Mouse (Mus musculus) limb, embryonic 10.5 days (tissue): Measurements from ENCODE around the gene Palm. TPM values are rescaled to one million over a fixed set of nuclear protein-coding genes. Genes with fewer than 3 reads are reported as not detected.
A peak's percentile ranks its signal among the peaks of the same experiment; 100 is the strongest.
"Not testable (repeated sequence)": the region's sequence is repeated elsewhere in the genome, so short reads cannot be mapped to it uniquely, and the experiment has no call there.

Experiments used
- DNase-seq: peaks from one replicate; pipeline ENCODE4 v3.0.0-alpha.2; 2017; ENCODE audit warnings: low spot score
- H3K27ac ChIP-seq: fragments of 300-500 bp; sonication (generic); 2 replicates; pipeline ENCODE4 v1.5.1; 2016; ENCODE audit warnings: mild to moderate bottlenecking
- H3K27me3 ChIP-seq: fragments of 300-500 bp; sonication (generic); 2 replicates; pipeline ENCODE4 v1.6.1; 2016; ENCODE audit warnings: low read depth, mild to moderate bottlenecking; ENCODE audit not compliant: poor library complexity, severe bottlenecking
- H3K36me3 ChIP-seq: fragments of 300-500 bp; sonication (generic); 2 replicates; pipeline ENCODE4 v1.6.1; 2016; ENCODE audit warnings: mild to moderate bottlenecking, moderate library complexity
- H3K4me1 ChIP-seq: fragments of 300-500 bp; sonication (generic); 2 replicates; pipeline ENCODE4 v1.6.1; 2016
- H3K4me3 ChIP-seq: fragments of 300-500 bp; sonication (generic); 2 replicates; pipeline ENCODE4 v1.5.1; 2016; ENCODE audit warnings: mild to moderate bottlenecking, moderate library complexity
- H3K9me3 ChIP-seq: fragments of 300-500 bp; sonication (generic); replicated peaks from 2 replicates; pipeline ENCODE4 v1.6.1; 2016; ENCODE audit warnings: mild to moderate bottlenecking
- WGBS: fragments of 180-500 bp; shearing (Covaris S2); methylation state at CpG from one replicate; pipeline ENCODE4 v1.1.7; 2016; 5-methylcytosine and 5-hydroxymethylcytosine counted together
- polyA plus RNA-seq: library from polyadenylated mRNA; unstranded; fragments of >200 nt; fragmentation: Nextera tagmentation; extraction: Ambion mirVana; gene quantifications from 2 replicates; pipeline ENCODE4 v1.2.1, GENCODE M21; 2016

Palm gene
- polyA plus RNA-seq, result 121 and 126 TPM in 2 replicates

- 6% methylated on average over 50 of the region's 51 CpGs for WGBS
- peaks cover 37% of the 10 kb centered on the region for H3K4me1 ChIP-seq
- H3K36me3 ChIP-seq, result peaks cover 11% of the 10 kb centered on the region
- peak within 1 kb of the TSS; percentile 92 for H3K4me3 ChIP-seq
- DNase-seq, result peak; percentile 88
- H3K9me3 ChIP-seq, result no peaks in the 10 kb centered on the region
- no peaks in the 10 kb centered on the region; the same call in 1 of the 2 replicates for H3K27me3 ChIP-seq
- peak within 1 kb of the TSS; percentile 96 for H3K27ac ChIP-seq
Measured at GRCm38 (mm10) chr10:79793051-79793737, at the start of gene Palm. Gene Palm (plus strand): TSS chr10:79793572.

GRCm38 (mm10) chr10:79743650-79744365 lies 49.6 kb upstream of the Palm start:
- Histone ChIP-seq H3K9me3 (peaks cover 18% of the 10 kb centered on the region), H3K4me3 (no peak overlapping the region), H3K27ac (no peak overlapping the region), H3K4me1 (peaks cover 14% of the 10 kb centered on the region), H3K36me3 (peaks cover 60% of the 10 kb centered on the region), H3K27me3 (no peaks in the 10 kb centered on the region; the same call in 1 of the 2 replicates)
- DNase-seq, result no peak
- 96% methylated on average over 15 of the region's 15 CpGs for WGBS

GRCm38 (mm10) chr10:79745411-79745810 lies 48.0 kb upstream of the Palm start:
- no peak for DNase-seq
- Histone ChIP-seq H3K4me3 (peak overlapping the region; percentile 71), H3K27me3 (no peaks in the 10 kb centered on the region), H3K9me3 (0 out of 2 replicates have a peak, but pooled peaks cover 2% of the 10 kb centered on the region), H3K27ac (no peak overlapping the region), H3K4me1 (peaks cover 14% of the 10 kb centered on the region), H3K36me3 (peaks cover 44% of the 10 kb centered on the region)
- 92% methylated on average over 3 of the region's 3 CpGs for WGBS

DNA sequence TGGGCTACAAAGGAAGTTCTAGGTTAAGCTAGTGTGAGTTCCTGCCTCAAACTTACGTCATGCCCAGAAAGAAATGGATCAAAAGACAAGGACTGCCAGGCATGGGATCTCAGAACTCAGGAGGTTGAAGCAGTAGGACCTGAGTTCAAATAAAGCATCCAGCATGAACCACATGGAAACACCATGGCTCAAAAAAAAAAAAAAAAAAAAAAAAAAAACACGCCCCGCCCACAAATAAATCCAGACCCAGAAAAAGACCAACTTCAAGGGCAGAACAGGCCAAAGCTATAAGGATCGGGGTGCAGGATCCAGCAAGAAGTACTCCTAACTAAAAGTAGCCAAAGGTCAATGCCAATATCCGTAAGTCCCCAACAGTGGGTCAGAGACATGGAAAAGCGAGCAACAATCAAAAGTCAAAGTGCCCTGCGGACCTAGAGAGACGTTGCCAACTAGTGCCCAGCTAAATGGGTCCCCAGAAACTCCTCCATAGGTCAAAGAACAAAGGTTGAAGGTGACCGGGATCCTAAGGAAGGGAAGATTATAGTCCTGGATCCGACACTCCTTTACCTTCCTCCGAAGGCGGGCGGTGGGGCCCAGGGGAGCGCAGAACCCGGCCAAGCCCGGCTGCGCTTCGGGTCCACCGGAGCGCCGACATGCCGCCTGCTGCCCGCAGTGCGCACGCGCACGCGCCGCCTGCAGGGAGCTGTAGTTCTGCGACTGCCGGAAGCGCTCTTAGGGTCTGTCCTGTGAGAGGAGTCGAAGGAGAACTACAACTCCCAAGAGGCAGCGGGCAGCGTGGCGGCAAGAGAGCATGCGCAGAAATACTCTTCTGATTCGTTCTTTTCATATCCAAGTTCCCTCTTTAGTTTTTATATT lies 47.2 kb upstream of the Palm start, which contains the start of gene Polrmt:
TSS of gene Polrmt (minus strand) at position 684 of the 876 bp plus-strand sequence.
- 3% methylated on average over 38 of the region's 38 CpGs for WGBS
- H3K36me3 ChIP-seq, result peaks cover 37% of the 10 kb centered on the region
- H3K9me3 ChIP-seq, result no peaks in the 10 kb centered on the region
- H3K4me1 ChIP-seq, result peaks cover 14% of the 10 kb centered on the region
- peak within 1 kb of the TSS; percentile 84 for H3K27ac ChIP-seq
- peak; percentile 96 for DNase-seq
- peak within 1 kb of the TSS; percentile 71 for H3K4me3 ChIP-seq
- H3K27me3 ChIP-seq, result no peaks in the 10 kb centered on the region

GRCm38 (mm10) chr10:79746774-79747151 lies 46.6 kb upstream of the Palm start:
- peak overlapping the region; percentile 72 for H3K27ac ChIP-seq
- DNase-seq, result no peak
- no peaks in the 10 kb centered on the region for H3K9me3 ChIP-seq
- H3K27me3 ChIP-seq, result no peaks in the 10 kb centered on the region
- H3K4me1 ChIP-seq, result peaks cover 14% of the 10 kb centered on the region
- H3K4me3 ChIP-seq, result peak overlapping the region; percentile 71
- WGBS, result 28% methylated on average over 6 of the region's 6 CpGs
- H3K36me3 ChIP-seq, result peaks cover 30% of the 10 kb centered on the region

DNA sequence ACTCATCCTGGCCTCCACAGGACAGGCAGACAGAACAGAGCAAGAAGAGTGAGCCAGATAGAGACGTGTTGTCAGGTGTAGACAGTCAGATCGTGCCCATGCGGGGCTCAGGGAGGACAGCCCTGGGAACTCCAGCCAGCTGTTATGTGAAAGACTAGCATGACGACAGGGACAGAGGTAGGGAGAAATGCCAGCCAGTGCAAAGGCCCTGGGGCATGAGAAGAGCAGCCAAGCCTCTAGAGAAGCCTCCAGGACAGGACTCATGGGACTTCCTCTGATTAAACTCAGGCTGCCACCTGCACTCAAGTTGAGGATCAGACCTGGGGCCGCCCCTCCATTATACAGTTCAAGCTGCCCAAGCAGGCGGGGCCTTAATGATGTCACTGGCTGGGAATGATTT lies 44.9 kb upstream of the Palm start:
- DNase-seq, result no peak
- Histone ChIP-seq H3K27me3 (no peaks in the 10 kb centered on the region), H3K36me3 (peaks cover 15% of the 10 kb centered on the region), H3K9me3 (no peaks in the 10 kb centered on the region), H3K4me3 (no peak overlapping the region), H3K27ac (no peak overlapping the region), H3K4me1 (peaks cover 14% of the 10 kb centered on the region)
- WGBS, result 77% methylated on average over 6 of the region's 6 CpGs

GRCm38 (mm10) chr10:79754856-79755516 lies 38.4 kb upstream of the Palm start, which contains the start of gene Fgf22:
Gene Fgf22 (plus strand): TSS chr10:79755076.
- Histone ChIP-seq H3K9me3 (no peaks in the 10 kb centered on the region), H3K27me3 (no peaks in the 10 kb centered on the region), H3K4me3 (peak within 1 kb of the TSS; percentile 49), H3K27ac (peak within 1 kb of the TSS; percentile 25; the same call in 1 of the 2 replicates), H3K36me3 (peaks cover 47% of the 10 kb centered on the region), H3K4me1 (peaks cover 14% of the 10 kb centered on the region)
- peak; percentile 84 for DNase-seq
- WGBS, result under 1% methylated on average over 36 of the region's 36 CpGs

DNA sequence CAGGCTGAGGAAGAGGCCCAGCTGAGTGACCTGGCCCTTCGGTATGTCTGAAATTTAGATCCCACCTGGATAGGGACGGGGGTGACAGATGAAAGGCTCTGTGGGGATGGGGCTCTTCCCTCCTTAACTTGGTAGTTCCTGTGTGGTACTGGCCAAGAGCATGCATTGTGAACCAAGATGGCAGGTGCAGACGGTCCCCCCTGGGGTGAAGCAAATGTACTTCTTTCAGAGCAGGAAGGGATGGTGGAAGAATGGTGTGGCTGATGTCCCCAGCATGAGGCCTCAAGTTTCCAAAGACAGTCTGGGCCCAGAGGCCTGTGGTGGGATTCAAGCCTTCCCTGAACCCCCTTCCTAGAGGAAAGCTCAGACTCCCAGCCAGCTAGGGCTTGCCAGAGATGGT lies 37.5 kb upstream of the Palm start:
- H3K4me3 ChIP-seq, result no peak overlapping the region
- no peaks in the 10 kb centered on the region for H3K9me3 ChIP-seq
- no peaks in the 10 kb centered on the region for H3K27me3 ChIP-seq
- peaks cover 14% of the 10 kb centered on the region for H3K4me1 ChIP-seq
- no peak overlapping the region for H3K27ac ChIP-seq
- 81% methylated on average over 3 of the region's 3 CpGs for WGBS
- H3K36me3 ChIP-seq, result peaks cover 56% of the 10 kb centered on the region
- no peak for DNase-seq

- Histone ChIP-seq H3K36me3 (peaks cover 64% of the 10 kb centered on the region), H3K4me3 (no peak overlapping the region), H3K27me3 (no peaks in the 10 kb centered on the region), H3K9me3 (no peaks in the 10 kb centered on the region), H3K27ac (no peak overlapping the region), H3K4me1 (peaks cover 14% of the 10 kb centered on the region)
- WGBS, result 91% methylated on average over 24 of the region's 24 CpGs
- no peak for DNase-seq
Measured at GRCm38 (mm10) chr10:79756660-79757059, 36.7 kb upstream of the Palm start.

DNA sequence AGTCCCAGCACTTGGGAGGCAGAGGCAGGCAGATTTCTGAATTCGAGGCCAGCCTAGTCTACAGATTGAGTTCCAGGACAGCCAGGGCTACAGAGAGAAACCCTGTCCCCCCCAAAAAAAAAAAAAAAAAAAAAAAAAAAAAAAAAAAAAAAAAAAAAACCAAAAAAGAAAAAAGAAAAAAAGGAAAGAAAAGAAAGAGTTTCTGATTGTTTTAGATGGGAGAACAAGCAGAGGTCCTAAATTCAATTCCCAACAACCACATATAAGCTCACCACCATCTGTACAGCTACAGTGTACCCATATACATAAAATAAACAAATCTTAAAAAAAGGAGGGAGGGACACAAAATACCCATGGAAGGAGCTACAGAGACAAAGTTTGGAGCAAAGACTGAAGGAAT lies 33.7 kb upstream of the Palm start:
- H3K4me3 ChIP-seq, H3K27ac ChIP-seq, H3K9me3 ChIP-seq, DNase-seq, H3K27me3 ChIP-seq: not testable (repeated sequence)
- H3K36me3 ChIP-seq, result peaks cover 91% of the 10 kb centered on the region
- peaks cover 24% of the 10 kb centered on the region for H3K4me1 ChIP-seq
- 97% methylated on average over 1 of the region's 1 CpGs for WGBS

GRCm38 (mm10) chr10:79760603-79761143 lies 32.7 kb upstream of the Palm start:
- H3K36me3 ChIP-seq, result peaks cover 94% of the 10 kb centered on the region
- peaks cover 24% of the 10 kb centered on the region for H3K4me1 ChIP-seq
- no peaks in the 10 kb centered on the region for H3K9me3 ChIP-seq
- WGBS, result 95% methylated on average over 11 of the region's 11 CpGs
- no peak for DNase-seq
- no peak overlapping the region for H3K4me3 ChIP-seq
- H3K27me3 ChIP-seq, result no peaks in the 10 kb centered on the region
- no peak overlapping the region for H3K27ac ChIP-seq

- H3K4me1 ChIP-seq, result peaks cover 37% of the 10 kb centered on the region
- peaks cover 72% of the 10 kb centered on the region for H3K36me3 ChIP-seq
- H3K27me3 ChIP-seq, result no peaks in the 10 kb centered on the region
- no peak overlapping the region for H3K27ac ChIP-seq
- 88% methylated on average over 3 of the region's 3 CpGs for WGBS
- H3K4me3 ChIP-seq, result no peak overlapping the region
- H3K9me3 ChIP-seq, result no peaks in the 10 kb centered on the region
- no peak for DNase-seq
Measured at GRCm38 (mm10) chr10:79762875-79763274, 30.5 kb upstream of the Palm start.
